Mouse (Mus musculus): ENCODE measurements at regions not wholly inside any gene's neighbourhood (a gene's known extent, or its start where the extent isn't known, plus 50 kb on each side); places are given as distances from the start of the nearest gene placed in this dataset.

DNA sequence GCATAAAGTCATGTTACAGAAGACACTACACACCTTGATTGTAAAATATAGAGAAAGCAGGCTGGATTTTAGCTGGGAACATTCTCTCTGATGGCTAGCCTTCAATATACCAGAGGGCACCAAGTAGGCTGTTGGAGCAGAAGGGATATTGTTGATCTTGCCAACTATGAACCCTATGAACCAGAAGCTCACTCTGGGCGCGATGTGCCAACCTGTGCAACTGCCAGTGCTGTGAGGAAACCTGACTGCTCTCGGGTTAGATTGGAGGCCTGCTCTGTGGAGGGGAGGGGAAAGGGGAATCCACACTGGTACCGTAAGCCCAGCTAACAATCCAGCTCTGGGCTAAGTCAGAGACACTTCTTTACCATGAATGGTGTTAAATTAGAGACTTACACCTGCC, 136.7 kb downstream of the Fam76b start:
- Histone ChIP-seq H3K27ac (ENCODE audit: low read depth, low read length) (no peak overlapping the region), H3K27me3 (ENCODE audit: control insufficient read depth, insufficient read depth, low read length) (no peaks in the 10 kb centered on the region), H3K4me3 (ENCODE audit: low read depth, low read length) (no peak overlapping the region), H3K9ac (replicated peaks; ENCODE audit: low read depth, low read length) (no peak overlapping the region), H3K9me3 (ENCODE audit: control insufficient read depth, low read length) (no peaks in the 10 kb centered on the region), H3K36me3 (ENCODE audit: control insufficient read depth, insufficient read depth, low read length) (no peaks in the 10 kb centered on the region), H3K4me1 (ENCODE audit: control insufficient read depth, insufficient read depth, low read length) (no peaks in the 10 kb centered on the region), H3K4me2 (ENCODE audit: low read depth, low read length) (no peak overlapping the region)
- no peak for ATAC-seq (ENCODE audit: low read depth)
- WGBS = 89% methylated on average over 4 of the region's 4 CpGs

DNA sequence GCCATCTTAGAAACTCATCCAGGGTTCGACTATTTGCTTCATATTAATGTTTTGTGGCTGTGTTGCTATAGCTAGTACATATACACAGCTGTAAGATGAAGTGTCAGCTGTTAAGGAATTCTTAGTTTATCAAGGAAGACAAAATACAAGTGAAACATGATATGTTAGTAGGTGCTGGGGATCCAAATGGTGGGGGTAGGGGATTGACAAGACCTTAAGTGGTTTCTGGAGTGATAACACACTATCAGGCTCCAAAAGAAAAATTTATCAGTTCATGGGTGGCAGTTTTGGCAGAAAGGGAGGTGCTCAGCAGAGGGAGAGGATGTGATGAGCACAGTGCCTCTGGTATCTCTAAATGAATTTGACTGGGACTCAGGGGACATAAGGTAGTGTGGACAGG, 138.7 kb downstream of the Fam76b start:
- 93% methylated on average over 1 of the region's 1 CpGs for WGBS
- ATAC-seq (ENCODE audit: low read depth) = no peak
- H3K27me3 ChIP-seq (ENCODE audit: control insufficient read depth, insufficient read depth, low read length) = no peaks in the 10 kb centered on the region
- no peak overlapping the region for H3K4me2 ChIP-seq (ENCODE audit: low read depth, low read length)
- H3K4me3 ChIP-seq (ENCODE audit: low read depth, low read length) = no peak overlapping the region
- H3K4me1 ChIP-seq (ENCODE audit: control insufficient read depth, insufficient read depth, low read length) = no peaks in the 10 kb centered on the region
- H3K27ac ChIP-seq (ENCODE audit: low read depth, low read length) = no peak overlapping the region
- H3K36me3 ChIP-seq (ENCODE audit: control insufficient read depth, insufficient read depth, low read length) = no peaks in the 10 kb centered on the region
- H3K9me3 ChIP-seq (ENCODE audit: control insufficient read depth, low read length) = no peaks in the 10 kb centered on the region
- H3K9ac ChIP-seq (replicated peaks; ENCODE audit: low read depth, low read length) = no peak overlapping the region

DNA sequence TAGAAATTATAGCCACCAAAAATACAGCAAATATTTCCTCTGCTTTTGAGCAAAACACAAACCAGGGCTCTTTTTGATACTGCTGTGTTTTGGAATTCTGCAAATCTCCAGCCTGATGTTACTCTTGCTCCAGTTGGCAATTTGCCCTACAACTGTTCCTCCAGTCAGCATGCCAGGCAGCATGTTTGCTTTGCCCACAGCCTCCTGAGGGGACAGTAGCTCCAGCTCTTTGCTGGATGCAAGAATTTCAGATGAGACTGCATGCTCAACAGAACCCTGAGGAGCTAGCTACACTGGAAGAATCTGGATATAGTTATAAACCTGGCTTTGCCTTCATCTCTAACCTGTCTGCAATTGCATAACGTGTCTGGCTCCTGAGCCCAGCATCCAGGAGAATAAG, 141.7 kb downstream of the Fam76b start:
- 0 out of 2 replicates have a peak, but pooled peaks cover 2% of the 10 kb centered on the region for H3K4me1 ChIP-seq (ENCODE audit: control insufficient read depth, insufficient read depth, low read length)
- ATAC-seq (ENCODE audit: low read depth) = no peak
- 59% methylated on average over 1 of the region's 1 CpGs for WGBS
- H3K27me3 ChIP-seq (ENCODE audit: control insufficient read depth, insufficient read depth, low read length) = no peaks in the 10 kb centered on the region
- no peaks in the 10 kb centered on the region for H3K9me3 ChIP-seq (ENCODE audit: control insufficient read depth, low read length)
- no peak overlapping the region for H3K27ac ChIP-seq (ENCODE audit: low read depth, low read length)
- no peak overlapping the region for H3K4me3 ChIP-seq (ENCODE audit: low read depth, low read length)
- no peak overlapping the region for H3K4me2 ChIP-seq (ENCODE audit: low read depth, low read length)
- H3K36me3 ChIP-seq (ENCODE audit: control insufficient read depth, insufficient read depth, low read length) = no peaks in the 10 kb centered on the region
- H3K9ac ChIP-seq (replicated peaks; ENCODE audit: low read depth, low read length) = no peak overlapping the region

DNA sequence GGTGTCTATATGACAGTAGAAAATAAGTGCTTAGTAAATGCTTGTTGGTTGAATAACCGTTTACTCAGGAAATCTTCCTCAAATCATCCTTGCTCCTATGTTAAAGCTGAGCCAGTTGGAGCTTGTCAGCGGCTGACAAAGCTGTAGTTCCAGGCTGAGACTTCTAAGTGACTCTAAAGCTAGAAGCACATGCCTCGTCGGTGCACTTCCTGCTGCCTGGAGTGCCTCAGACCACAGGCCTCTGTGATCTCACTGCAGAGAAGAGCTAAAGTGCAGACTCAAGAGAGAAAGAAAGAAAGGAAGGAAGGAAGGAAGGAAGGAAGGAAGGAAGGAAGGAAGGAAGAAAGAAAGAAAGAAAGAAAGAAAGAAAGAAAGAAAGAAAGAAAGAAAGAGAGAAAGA, 146.1 kb downstream of the Fam76b start:
- no peak for ATAC-seq (ENCODE audit: low read depth)

DNA sequence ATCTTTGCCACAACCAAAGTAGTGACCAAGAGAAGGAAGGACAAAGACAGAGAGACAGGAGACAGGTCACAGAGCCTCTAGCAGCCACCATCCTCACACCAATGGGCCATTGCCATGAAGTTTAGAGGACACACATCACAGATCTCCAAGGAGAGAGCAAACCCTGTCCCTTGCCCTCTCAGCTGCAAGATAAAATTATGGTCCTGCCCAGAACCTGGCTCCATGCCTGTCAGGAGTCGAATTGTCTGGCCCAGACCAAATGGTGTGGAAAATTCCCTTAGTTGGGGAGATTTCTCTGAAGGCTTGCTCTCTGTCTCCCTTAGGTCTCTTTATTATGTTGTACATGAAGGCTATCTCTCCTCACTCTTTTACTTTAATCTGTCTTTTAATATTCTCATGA, 147.4 kb downstream of the Fam76b start:
- Histone ChIP-seq H3K4me1 (ENCODE audit: control insufficient read depth, insufficient read depth, low read length) (0 out of 2 replicates have a peak, but pooled peaks cover 2% of the 10 kb centered on the region), H3K27me3 (ENCODE audit: control insufficient read depth, insufficient read depth, low read length) (no peaks in the 10 kb centered on the region), H3K36me3 (ENCODE audit: control insufficient read depth, insufficient read depth, low read length) (no peaks in the 10 kb centered on the region), H3K9ac (replicated peaks; ENCODE audit: low read depth, low read length) (no peak overlapping the region), H3K27ac (ENCODE audit: low read depth, low read length) (no peak overlapping the region), H3K4me3 (ENCODE audit: low read depth, low read length) (no peak overlapping the region), H3K4me2 (ENCODE audit: low read depth, low read length) (no peak overlapping the region), H3K9me3 (ENCODE audit: control insufficient read depth, low read length) (no peaks in the 10 kb centered on the region)
- ATAC-seq (ENCODE audit: low read depth) = no peak
- WGBS = 37% methylated on average over 1 of the region's 1 CpGs

More for the DNA sequence above, 146.1 kb downstream of the Fam76b start:
- no peak overlapping the region for H3K4me2 ChIP-seq (ENCODE audit: low read depth, low read length)
- H3K4me1 ChIP-seq (ENCODE audit: control insufficient read depth, insufficient read depth, low read length) = 0 out of 2 replicates have a peak, but pooled peaks cover 2% of the 10 kb centered on the region
- WGBS = 73% methylated on average over 4 of the region's 4 CpGs
- H3K36me3 ChIP-seq (ENCODE audit: control insufficient read depth, insufficient read depth, low read length) = no peaks in the 10 kb centered on the region
- H3K27ac ChIP-seq (ENCODE audit: low read depth, low read length) = no peak overlapping the region
- no peak overlapping the region for H3K4me3 ChIP-seq (ENCODE audit: low read depth, low read length)
- H3K27me3 ChIP-seq (ENCODE audit: control insufficient read depth, insufficient read depth, low read length) = no peaks in the 10 kb centered on the region
- no peaks in the 10 kb centered on the region for H3K9me3 ChIP-seq (ENCODE audit: control insufficient read depth, low read length)
- H3K9ac ChIP-seq (replicated peaks; ENCODE audit: low read depth, low read length) = no peak overlapping the region

DNA sequence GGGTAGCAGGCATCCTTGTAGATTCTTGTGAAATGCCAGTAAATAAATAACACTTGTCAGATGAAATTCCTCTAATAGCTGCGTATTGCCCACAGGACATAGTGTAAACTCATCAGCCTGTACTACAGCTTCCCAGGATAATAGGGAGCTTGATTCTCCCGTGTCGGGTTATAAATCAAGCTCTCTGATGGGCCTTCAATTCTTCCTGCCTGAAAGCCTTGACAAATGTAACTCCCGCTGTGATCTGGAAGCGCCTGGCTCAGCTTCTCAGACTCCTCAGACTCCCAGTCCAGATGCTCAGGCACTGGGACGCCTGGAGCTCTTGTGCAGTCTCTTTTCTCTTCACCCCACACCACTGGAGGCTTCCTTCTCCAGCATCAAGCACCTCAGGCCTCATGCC, 151.3 kb downstream of the Fam76b start:
- Histone ChIP-seq H3K27ac (ENCODE audit: low read depth, low read length) (no peak overlapping the region), H3K27me3 (ENCODE audit: control insufficient read depth, insufficient read depth, low read length) (no peaks in the 10 kb centered on the region), H3K4me2 (ENCODE audit: low read depth, low read length) (no peak overlapping the region), H3K4me1 (ENCODE audit: control insufficient read depth, insufficient read depth, low read length) (no peaks in the 10 kb centered on the region), H3K36me3 (ENCODE audit: control insufficient read depth, insufficient read depth, low read length) (no peaks in the 10 kb centered on the region), H3K9ac (replicated peaks; ENCODE audit: low read depth, low read length) (no peak overlapping the region), H3K4me3 (ENCODE audit: low read depth, low read length) (no peak overlapping the region), H3K9me3 (ENCODE audit: control insufficient read depth, low read length) (no peaks in the 10 kb centered on the region)
- 14% methylated on average over 6 of the region's 6 CpGs for WGBS
- ATAC-seq (ENCODE audit: low read depth) = peak; percentile 68; the same call in 1 of the 2 replicates

DNA sequence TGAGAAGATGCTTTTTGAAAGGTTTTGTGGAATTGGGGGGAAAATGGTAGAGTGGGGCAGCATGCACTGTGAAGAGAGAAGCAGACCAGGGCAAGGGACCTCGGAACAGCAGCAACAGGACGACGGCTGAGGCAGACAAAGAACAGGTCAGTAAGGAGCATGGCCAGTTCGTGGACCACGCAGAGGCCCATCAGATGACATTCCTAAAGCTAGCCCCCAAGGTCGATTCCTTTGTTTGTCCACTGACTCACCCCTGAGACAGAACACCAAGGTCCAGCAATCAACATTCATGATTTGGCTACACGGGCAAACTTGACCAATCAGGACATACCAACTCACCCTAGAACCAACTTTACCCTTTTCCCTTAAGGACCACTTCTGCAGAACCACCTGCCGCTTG, 160.0 kb downstream of the Fam76b start:
- H3K36me3 ChIP-seq (ENCODE audit: control insufficient read depth, insufficient read depth, low read length) = no peaks in the 10 kb centered on the region
- H3K4me1 ChIP-seq (ENCODE audit: control insufficient read depth, insufficient read depth, low read length) = no peaks in the 10 kb centered on the region
- no peak overlapping the region for H3K27ac ChIP-seq (ENCODE audit: low read depth, low read length)
- WGBS = 90% methylated on average over 8 of the region's 8 CpGs
- ATAC-seq (ENCODE audit: low read depth) = no peak
- H3K4me2 ChIP-seq (ENCODE audit: low read depth, low read length) = no peak overlapping the region
- no peak overlapping the region for H3K4me3 ChIP-seq (ENCODE audit: low read depth, low read length)
- H3K9ac ChIP-seq (replicated peaks; ENCODE audit: low read depth, low read length) = no peak overlapping the region
- no peaks in the 10 kb centered on the region for H3K27me3 ChIP-seq (ENCODE audit: control insufficient read depth, insufficient read depth, low read length)
- H3K9me3 ChIP-seq (ENCODE audit: control insufficient read depth, low read length) = no peaks in the 10 kb centered on the region

DNA sequence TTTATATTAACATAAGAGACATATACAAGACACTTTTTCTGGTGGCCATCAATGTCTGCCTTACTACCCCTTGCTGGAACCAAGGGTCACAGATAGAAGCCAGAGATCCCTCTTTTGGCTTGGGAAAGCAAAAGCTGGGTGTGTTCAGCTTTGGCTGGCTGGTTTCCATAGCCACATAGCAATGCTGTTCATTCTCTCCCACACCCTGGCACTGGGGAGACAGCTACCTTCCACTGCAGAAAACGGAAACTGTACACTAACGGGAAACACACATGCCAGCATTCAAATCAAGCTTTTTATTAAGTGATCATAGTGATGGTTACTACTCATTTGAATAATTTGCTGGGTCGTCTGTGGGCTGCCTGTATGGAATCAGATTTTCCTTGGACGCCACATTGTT, 161.4 kb downstream of the Fam76b start:
- Histone ChIP-seq H3K9me3 (ENCODE audit: control insufficient read depth, low read length) (no peaks in the 10 kb centered on the region), H3K27ac (ENCODE audit: low read depth, low read length) (no peak overlapping the region), H3K9ac (replicated peaks; ENCODE audit: low read depth, low read length) (no peak overlapping the region), H3K27me3 (ENCODE audit: control insufficient read depth, insufficient read depth, low read length) (no peaks in the 10 kb centered on the region), H3K36me3 (ENCODE audit: control insufficient read depth, insufficient read depth, low read length) (no peaks in the 10 kb centered on the region), H3K4me3 (ENCODE audit: low read depth, low read length) (no peak overlapping the region), H3K4me2 (ENCODE audit: low read depth, low read length) (no peak overlapping the region), H3K4me1 (ENCODE audit: control insufficient read depth, insufficient read depth, low read length) (no peaks in the 10 kb centered on the region)
- no peak for ATAC-seq (ENCODE audit: low read depth)
- 79% methylated on average over 4 of the region's 4 CpGs for WGBS

DNA sequence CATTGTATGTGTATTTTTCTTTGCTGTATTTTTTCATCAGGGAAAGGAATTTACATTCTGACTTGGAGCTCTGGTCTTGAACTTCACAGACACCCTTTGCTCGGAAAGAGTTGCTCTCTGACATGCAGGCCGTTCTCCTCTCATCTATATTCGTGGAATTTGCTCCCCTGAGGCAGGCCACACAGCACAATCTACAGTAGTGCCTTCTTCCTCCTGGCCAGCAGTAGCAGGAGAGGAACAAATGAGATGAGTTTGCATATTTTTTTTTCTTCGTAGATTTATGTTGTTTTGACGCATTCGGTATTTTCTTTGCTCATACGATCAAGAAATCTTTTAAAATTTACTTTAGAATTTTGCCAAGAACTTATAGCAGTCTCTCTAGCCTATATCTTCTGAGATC, 163.4 kb downstream of the Fam76b start:
- Histone ChIP-seq H3K4me3 (ENCODE audit: low read depth, low read length) (no peak overlapping the region), H3K27ac (ENCODE audit: low read depth, low read length) (no peak overlapping the region), H3K4me1 (ENCODE audit: control insufficient read depth, insufficient read depth, low read length) (no peaks in the 10 kb centered on the region), H3K36me3 (ENCODE audit: control insufficient read depth, insufficient read depth, low read length) (no peaks in the 10 kb centered on the region), H3K27me3 (ENCODE audit: control insufficient read depth, insufficient read depth, low read length) (no peaks in the 10 kb centered on the region), H3K9me3 (ENCODE audit: control insufficient read depth, low read length) (no peaks in the 10 kb centered on the region), H3K4me2 (ENCODE audit: low read depth, low read length) (no peak overlapping the region), H3K9ac (replicated peaks; ENCODE audit: low read depth, low read length) (no peak overlapping the region)
- WGBS = 68% methylated on average over 7 of the region's 7 CpGs
- no peak for ATAC-seq (ENCODE audit: low read depth)

DNA sequence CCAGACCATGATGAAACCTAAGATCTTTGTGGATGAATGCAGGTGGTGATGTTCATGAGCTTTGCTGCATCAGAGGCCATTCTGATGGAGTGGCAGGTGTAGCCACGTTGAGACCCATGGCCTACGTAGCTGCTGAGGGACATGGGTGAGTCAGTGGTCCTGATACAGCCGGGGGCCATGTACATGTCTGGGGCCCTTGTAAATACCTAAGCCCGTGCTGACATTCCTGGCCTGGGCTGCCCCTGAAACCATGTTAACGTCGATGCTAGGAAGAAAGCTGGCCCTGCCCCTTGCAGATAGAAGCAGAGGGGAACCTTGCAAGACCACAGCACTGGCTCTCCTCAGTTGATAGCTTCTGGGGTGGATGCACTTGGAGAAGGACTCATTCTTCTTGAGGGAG, 165.2 kb downstream of the Fam76b start:
- H3K27me3 ChIP-seq (ENCODE audit: control insufficient read depth, insufficient read depth, low read length) = no peaks in the 10 kb centered on the region
- H3K4me3 ChIP-seq (ENCODE audit: low read depth, low read length) = no peak overlapping the region
- H3K4me1 ChIP-seq (ENCODE audit: control insufficient read depth, insufficient read depth, low read length) = no peaks in the 10 kb centered on the region
- no peak overlapping the region for H3K4me2 ChIP-seq (ENCODE audit: low read depth, low read length)
- H3K27ac ChIP-seq (ENCODE audit: low read depth, low read length) = no peak overlapping the region
- no peak overlapping the region for H3K9ac ChIP-seq (replicated peaks; ENCODE audit: low read depth, low read length)
- ATAC-seq (ENCODE audit: low read depth) = no peak
- H3K9me3 ChIP-seq (ENCODE audit: control insufficient read depth, low read length) = no peaks in the 10 kb centered on the region
- WGBS = 87% methylated on average over 6 of the region's 6 CpGs
- H3K36me3 ChIP-seq (ENCODE audit: control insufficient read depth, insufficient read depth, low read length) = no peaks in the 10 kb centered on the region
